Mouse (Mus musculus) liver, adult 2 months (tissue): ENCODE results near the gene Smg9.

Experiments used
- CTCF ChIP-seq: fragments of 200-500 bp; IDR thresholded peaks from 2 replicates; pipeline ENCODE4 v1.5.1; 2011; ENCODE audit warnings: low read depth, low read length, control low read depth
- POLR2A ChIP-seq: fragments of 200-500 bp; IDR thresholded peaks from 2 replicates; pipeline ENCODE4 v1.6.1; 2011; ENCODE audit warnings: low read length, control low read depth; ENCODE audit not compliant: insufficient read depth; ENCODE audit errors: extremely low read depth

DNA sequence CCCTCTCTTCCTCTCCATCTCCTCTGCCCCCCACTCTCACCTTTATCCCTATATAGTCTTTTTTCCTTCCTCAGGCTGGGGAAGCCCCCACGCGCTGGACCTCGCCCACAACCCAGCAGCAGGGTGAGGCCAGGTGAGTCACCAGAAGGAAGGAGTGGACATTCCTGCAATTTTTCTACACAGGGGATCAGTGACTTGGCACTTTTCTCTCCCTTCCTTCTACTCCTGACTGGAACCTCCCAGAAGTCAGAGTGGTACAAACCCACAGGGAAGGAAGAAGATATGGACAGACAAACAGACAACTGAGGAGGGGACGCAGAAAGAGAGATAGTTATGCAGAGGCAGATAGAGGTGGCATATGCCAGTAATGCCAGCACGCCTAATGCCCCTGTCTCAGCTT, 60.0 kb downstream of the Smg9 start:
- no peak for TF ChIP-seq POLR2A
- TF ChIP-seq CTCF: no peak
